Mouse (Mus musculus): ENCODE measurements around the gene Nanog. TPM values are rescaled to one million over a fixed set of nuclear protein-coding genes. Genes with fewer than 3 reads are reported as not detected.

Gene Nanog
- 0.13 TPM in 1 of 2 replicates, not detected in the other for polyA plus RNA-seq (2014; fragmentation: Nextera tagmentation; extraction: Ambion mirVana)

GRCm38 (mm10) chr6:122707036-122707800, at the start of gene Nanog:
Gene Nanog (plus strand): TSS chr6:122707489.
- no peak within 1 kb of the TSS for H3K27ac ChIP-seq (ENCODE audit: low read depth, low read length)
- no peaks in the 10 kb centered on the region for H3K27me3 ChIP-seq (ENCODE audit: control insufficient read depth, insufficient read depth, low read length)
- no peak within 1 kb of the TSS for H3K4me3 ChIP-seq (ENCODE audit: low read length)
- ATAC-seq (ENCODE audit: low FRiP score, low TSS enrichment) = no peak
- H3K4me1 ChIP-seq (ENCODE audit: control insufficient read depth, insufficient read depth, low read length) = 0 out of 2 replicates have a peak, but pooled peaks cover 5% of the 10 kb centered on the region
- H3K9ac ChIP-seq (ENCODE audit: low read depth, low read length) = no peak within 1 kb of the TSS
- no peak within 1 kb of the TSS for H3K4me2 ChIP-seq (replicated peaks; ENCODE audit: low read depth, low read length)
- no peaks in the 10 kb centered on the region for H3K9me3 ChIP-seq (ENCODE audit: control insufficient read depth, low read length)
- WGBS = 9% methylated on average over 12 of the region's 12 CpGs
- H3K36me3 ChIP-seq (ENCODE audit: control insufficient read depth, insufficient read depth, low read length) = no peaks in the 10 kb centered on the region

- Histone ChIP-seq H3K36me3 (ENCODE audit: control insufficient read depth, insufficient read depth, low read length) (no peaks in the 10 kb centered on the region), H3K27me3 (ENCODE audit: control insufficient read depth, insufficient read depth, low read length) (peaks cover 6% of the 10 kb centered on the region; the same call in 1 of the 2 replicates), H3K4me3 (ENCODE audit: low read length) (no peak overlapping the region), H3K9me3 (ENCODE audit: control insufficient read depth, low read length) (no peaks in the 10 kb centered on the region), H3K4me2 (replicated peaks; ENCODE audit: low read depth, low read length) (no peak overlapping the region), H3K4me1 (ENCODE audit: control insufficient read depth, insufficient read depth, low read length) (no peaks in the 10 kb centered on the region), H3K9ac (ENCODE audit: low read depth, low read length) (no peak overlapping the region), H3K27ac (ENCODE audit: low read depth, low read length) (no peak overlapping the region)
- 83% methylated on average over 5 of the region's 5 CpGs for WGBS
- no peak for ATAC-seq (ENCODE audit: low FRiP score, low TSS enrichment)
Measured at GRCm38 (mm10) chr6:122657630-122658029, 49.7 kb upstream of the Nanog start.

GRCm38 (mm10) chr6:122659567-122659966, 47.7 kb upstream of the Nanog start:
- no peak overlapping the region for H3K27ac ChIP-seq (ENCODE audit: low read depth, low read length)
- peaks cover 18% of the 10 kb centered on the region for H3K27me3 ChIP-seq (ENCODE audit: control insufficient read depth, insufficient read depth, low read length)
- H3K4me1 ChIP-seq (ENCODE audit: control insufficient read depth, insufficient read depth, low read length) = 0 out of 2 replicates have a peak, but pooled peaks cover 5% of the 10 kb centered on the region
- ATAC-seq (ENCODE audit: low FRiP score, low TSS enrichment) = 0 out of 2 replicates have a peak, but pooled peaks have one; percentile 58
- no peak overlapping the region for H3K4me3 ChIP-seq (ENCODE audit: low read length)
- H3K9ac ChIP-seq (ENCODE audit: low read depth, low read length) = no peak overlapping the region
- WGBS = 13% methylated on average over 7 of the region's 7 CpGs
- H3K4me2 ChIP-seq (replicated peaks; ENCODE audit: low read depth, low read length) = no peak overlapping the region
- no peaks in the 10 kb centered on the region for H3K9me3 ChIP-seq (ENCODE audit: control insufficient read depth, low read length)
- H3K36me3 ChIP-seq (ENCODE audit: control insufficient read depth, insufficient read depth, low read length) = no peaks in the 10 kb centered on the region

GRCm38 (mm10) chr6:122660601-122661379, 46.5 kb upstream of the Nanog start:
- H3K4me1 ChIP-seq (ENCODE audit: control insufficient read depth, insufficient read depth, low read length) = 0 out of 2 replicates have a peak, but pooled peaks cover 5% of the 10 kb centered on the region
- no peak overlapping the region for H3K4me3 ChIP-seq (ENCODE audit: low read length)
- no peaks in the 10 kb centered on the region for H3K9me3 ChIP-seq (ENCODE audit: control insufficient read depth, low read length)
- WGBS = 42% methylated on average over 8 of the region's 8 CpGs
- no peak overlapping the region for H3K9ac ChIP-seq (ENCODE audit: low read depth, low read length)
- peaks cover 18% of the 10 kb centered on the region for H3K27me3 ChIP-seq (ENCODE audit: control insufficient read depth, insufficient read depth, low read length)
- no peak for ATAC-seq (ENCODE audit: low FRiP score, low TSS enrichment)
- no peaks in the 10 kb centered on the region for H3K36me3 ChIP-seq (ENCODE audit: control insufficient read depth, insufficient read depth, low read length)
- H3K27ac ChIP-seq (ENCODE audit: low read depth, low read length) = no peak overlapping the region
- no peak overlapping the region for H3K4me2 ChIP-seq (replicated peaks; ENCODE audit: low read depth, low read length)

- Histone ChIP-seq H3K27me3 (ENCODE audit: control insufficient read depth, insufficient read depth, low read length) (peaks cover 18% of the 10 kb centered on the region), H3K9ac (ENCODE audit: low read depth, low read length) (no peak overlapping the region), H3K4me1 (ENCODE audit: control insufficient read depth, insufficient read depth, low read length) (0 out of 2 replicates have a peak, but pooled peaks cover 5% of the 10 kb centered on the region), H3K4me3 (ENCODE audit: low read length) (no peak overlapping the region), H3K9me3 (ENCODE audit: control insufficient read depth, low read length) (no peaks in the 10 kb centered on the region), H3K27ac (ENCODE audit: low read depth, low read length) (no peak overlapping the region), H3K4me2 (replicated peaks; ENCODE audit: low read depth, low read length) (no peak overlapping the region), H3K36me3 (ENCODE audit: control insufficient read depth, insufficient read depth, low read length) (no peaks in the 10 kb centered on the region)
- WGBS = 22% methylated on average over 22 of the region's 22 CpGs
- 0 out of 2 replicates have a peak, but pooled peaks have one; percentile 22 for ATAC-seq (ENCODE audit: low FRiP score, low TSS enrichment)
Measured at GRCm38 (mm10) chr6:122662551-122663264, 44.6 kb upstream of the Nanog start.

- no peak overlapping the region for H3K4me2 ChIP-seq (replicated peaks; ENCODE audit: low read depth, low read length)
- 32% methylated on average over 14 of the region's 14 CpGs for WGBS
Measured at GRCm38 (mm10) chr6:122663596-122664206, 43.6 kb upstream of the Nanog start.

GRCm38 (mm10) chr6:122665866-122666265, 41.4 kb upstream of the Nanog start:
- H3K9me3 ChIP-seq (ENCODE audit: control insufficient read depth, low read length) = no peaks in the 10 kb centered on the region
- H3K9ac ChIP-seq (ENCODE audit: low read depth, low read length) = no peak overlapping the region
- no peak overlapping the region for H3K4me2 ChIP-seq (replicated peaks; ENCODE audit: low read depth, low read length)
- 69% methylated on average over 7 of the region's 7 CpGs for WGBS
- no peak for ATAC-seq (ENCODE audit: low FRiP score, low TSS enrichment)
- no peaks in the 10 kb centered on the region for H3K36me3 ChIP-seq (ENCODE audit: control insufficient read depth, insufficient read depth, low read length)
- no peak overlapping the region for H3K27ac ChIP-seq (ENCODE audit: low read depth, low read length)
- H3K27me3 ChIP-seq (ENCODE audit: control insufficient read depth, insufficient read depth, low read length) = peaks cover 18% of the 10 kb centered on the region
- no peak overlapping the region for H3K4me3 ChIP-seq (ENCODE audit: low read length)
- 0 out of 2 replicates have a peak, but pooled peaks cover 5% of the 10 kb centered on the region for H3K4me1 ChIP-seq (ENCODE audit: control insufficient read depth, insufficient read depth, low read length)

More at GRCm38 (mm10) chr6:122663596-122664206, 43.6 kb upstream of the Nanog start:
- Histone ChIP-seq H3K27ac (ENCODE audit: low read depth, low read length) (no peak overlapping the region), H3K9me3 (ENCODE audit: control insufficient read depth, low read length) (no peaks in the 10 kb centered on the region), H3K9ac (ENCODE audit: low read depth, low read length) (no peak overlapping the region), H3K27me3 (ENCODE audit: control insufficient read depth, insufficient read depth, low read length) (peaks cover 18% of the 10 kb centered on the region), H3K4me3 (ENCODE audit: low read length) (no peak overlapping the region), H3K36me3 (ENCODE audit: control insufficient read depth, insufficient read depth, low read length) (no peaks in the 10 kb centered on the region), H3K4me1 (ENCODE audit: control insufficient read depth, insufficient read depth, low read length) (0 out of 2 replicates have a peak, but pooled peaks cover 5% of the 10 kb centered on the region)
- no peak for ATAC-seq (ENCODE audit: low FRiP score, low TSS enrichment)

GRCm38 (mm10) chr6:122667715-122668114, 39.6 kb upstream of the Nanog start:
- H3K9ac ChIP-seq (ENCODE audit: low read depth, low read length) = no peak overlapping the region
- 85% methylated on average over 5 of the region's 5 CpGs for WGBS

More at GRCm38 (mm10) chr6:122667715-122668114, 39.6 kb upstream of the Nanog start:
- H3K27ac ChIP-seq (ENCODE audit: low read depth, low read length) = no peak overlapping the region
- ATAC-seq (ENCODE audit: low FRiP score, low TSS enrichment) = no peak
- 0 out of 2 replicates have a peak, but pooled peaks cover 5% of the 10 kb centered on the region for H3K4me1 ChIP-seq (ENCODE audit: control insufficient read depth, insufficient read depth, low read length)
- H3K4me3 ChIP-seq (ENCODE audit: low read length) = no peak overlapping the region
- H3K9me3 ChIP-seq (ENCODE audit: control insufficient read depth, low read length) = no peaks in the 10 kb centered on the region
- no peak overlapping the region for H3K4me2 ChIP-seq (replicated peaks; ENCODE audit: low read depth, low read length)
- peaks cover 11% of the 10 kb centered on the region; the same call in 1 of the 2 replicates for H3K27me3 ChIP-seq (ENCODE audit: control insufficient read depth, insufficient read depth, low read length)
- no peaks in the 10 kb centered on the region for H3K36me3 ChIP-seq (ENCODE audit: control insufficient read depth, insufficient read depth, low read length)
